Mouse (Mus musculus) cerebellum, adult 2 months (tissue): ENCODE measurements around the gene Izumo2.

ENCODE experiments used
- CTCF ChIP-seq: fragments of 200-500 bp; IDR thresholded peaks from 2 replicates; pipeline ENCODE4 v1.5.1; 2011; ENCODE audit warnings: low read depth, mild to moderate bottlenecking, control low read depth, low read length, moderate library complexity, borderline replicate concordance; ENCODE audit not compliant: insufficient read depth
- POLR2A ChIP-seq: fragments of 200-500 bp; IDR thresholded peaks from 2 replicates; pipeline ENCODE4 v1.6.1; 2011; ENCODE audit warnings: low read length, control low read depth, borderline replicate concordance; ENCODE audit not compliant: insufficient read depth

DNA sequence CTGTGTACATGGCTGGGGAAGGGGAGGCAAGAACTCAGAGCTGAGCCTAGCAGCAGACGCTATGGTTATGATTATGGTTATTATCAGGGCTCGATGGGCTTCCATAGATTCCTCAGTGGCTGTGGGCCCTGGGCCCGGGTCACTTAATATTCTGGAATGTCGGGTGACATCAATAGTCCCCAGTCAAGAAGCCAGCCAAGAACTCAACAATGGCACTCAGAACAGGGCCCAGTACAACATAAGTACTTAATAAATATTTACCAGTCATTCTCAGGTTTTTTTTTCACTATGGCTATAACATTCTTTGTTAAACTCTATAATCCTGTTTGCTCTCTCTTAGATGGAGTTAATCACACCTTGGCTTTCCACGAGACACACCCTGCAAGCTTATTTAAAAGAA, 45.0 kb upstream of the Izumo2 start:
- TF ChIP-seq POLR2A = no peak
- no peak for TF ChIP-seq CTCF
